Mouse (Mus musculus) central nervous system, embryonic 11.5 days (tissue): ENCODE results near the gene Fitm2. TPM values are rescaled to one million over a fixed set of nuclear protein-coding genes. Genes with fewer than 3 reads are reported as not detected.

Experiments
- polyA plus RNA-seq: library from polyadenylated mRNA; depleted of rRNA; stranded (reverse); fragments of >200 nt; gene quantifications from 2 replicates; pipeline ENCODE4 v1.2.3, GENCODE M21; 2012; rRNA removed

The Fitm2 gene
- 5.9 and 6.2 TPM in 2 replicates for polyA plus RNA-seq

DNA sequence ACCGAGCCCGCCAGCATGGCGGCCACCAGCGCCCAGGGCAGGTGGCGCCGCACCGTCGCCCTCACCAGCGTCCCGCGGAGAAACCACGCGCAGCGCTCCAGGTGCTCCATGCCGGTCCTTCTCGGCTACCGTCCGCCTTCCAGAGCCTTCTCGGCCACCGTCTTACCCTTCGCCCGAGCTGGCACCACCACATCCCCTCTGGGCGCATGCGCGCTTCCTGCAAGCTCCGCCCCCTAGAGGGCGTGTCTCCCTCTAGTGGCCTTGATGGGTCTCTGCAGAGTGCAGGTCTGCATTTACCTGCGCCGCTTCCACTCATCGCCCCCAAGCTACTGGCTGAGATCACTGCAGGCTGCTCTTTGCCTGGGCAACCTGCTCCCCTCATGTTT lies at the start of gene Fitm2:
Gene Fitm2 (minus strand): TSS at position 164 of the 386 bp plus-strand sequence.

DNA sequence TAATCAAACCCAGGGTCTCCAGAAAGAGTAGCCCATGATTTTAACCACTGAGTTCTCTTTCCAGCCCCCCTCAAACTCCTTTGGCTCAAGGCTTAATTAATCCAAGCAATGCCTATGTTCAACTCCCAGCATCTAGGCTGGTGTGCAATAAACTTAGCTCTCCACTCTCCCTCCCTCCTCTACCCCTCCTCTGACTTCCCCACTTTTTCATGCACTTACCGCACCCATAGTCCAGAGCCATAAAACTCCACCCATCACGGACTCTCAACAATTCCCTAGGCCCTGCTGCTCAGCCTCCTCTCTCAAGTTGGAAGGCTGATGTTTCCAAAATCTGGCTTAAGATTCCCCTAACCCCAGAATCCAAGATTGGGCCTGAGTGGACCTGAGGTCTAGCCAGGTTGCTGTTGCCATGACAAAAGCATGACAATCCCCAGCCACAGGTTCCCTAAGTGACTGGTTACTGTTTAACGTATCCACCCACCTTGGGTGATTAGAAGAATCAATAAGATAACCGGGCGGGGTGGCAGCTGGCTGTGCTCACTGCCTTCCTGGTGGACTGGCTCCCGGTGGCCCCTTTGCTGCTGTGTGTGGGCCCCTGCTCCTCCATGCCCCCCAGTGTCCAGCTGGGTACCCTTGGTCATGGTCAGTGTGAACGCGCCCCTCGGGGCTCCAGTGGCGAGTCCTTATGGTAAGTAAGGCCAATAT lies 34.0 kb upstream of the Fitm2 start, which contains the start of gene Hnf4a:
Gene Hnf4a (plus strand): TSS at position 509 of the 705 bp plus-strand sequence.

DNA sequence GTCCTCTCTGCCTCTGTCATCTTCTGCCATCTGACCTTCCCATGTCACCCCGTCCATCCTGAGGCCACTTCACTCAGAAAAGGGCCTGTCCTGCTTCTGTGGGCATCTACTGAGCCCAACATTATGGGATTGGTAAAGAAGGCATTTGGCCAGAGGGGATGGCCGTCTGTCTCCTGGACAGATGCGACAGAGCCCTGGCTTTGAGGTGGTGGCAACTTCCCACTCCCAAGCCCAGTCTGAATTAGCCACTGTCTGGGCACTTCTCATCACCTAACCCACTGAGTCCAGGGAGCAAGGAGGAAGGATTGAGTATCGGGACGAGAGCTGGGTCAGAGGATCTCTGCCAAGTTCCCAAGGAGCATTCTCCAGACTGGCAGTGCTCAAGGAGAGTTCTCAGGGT lies 19.6 kb upstream of the Fitm2 start, which contains the start of gene R3hdml:
Gene R3hdml (plus strand): TSS at position 301 of the 400 bp plus-strand sequence.

DNA sequence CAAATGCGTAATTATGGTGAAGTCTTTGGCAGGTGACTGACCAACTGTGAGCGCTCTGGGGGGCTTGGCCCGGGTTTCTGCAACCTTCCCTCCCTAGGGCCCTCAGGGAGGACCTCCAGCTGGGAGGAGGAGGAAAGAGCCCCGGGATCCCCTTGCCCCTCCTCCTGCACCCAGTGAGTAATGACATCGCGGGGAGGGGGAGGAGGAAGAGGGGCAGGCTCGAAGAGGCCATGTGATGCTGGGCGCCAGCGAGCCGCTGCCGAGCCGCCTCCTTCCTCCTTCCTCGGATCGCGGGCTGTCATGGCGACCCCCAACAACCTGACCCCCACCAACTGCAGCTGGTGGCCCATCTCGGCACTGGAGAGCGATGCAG lies 34.2 kb downstream of the Fitm2 start, which contains the start of gene Gdap1l1:
Gene Gdap1l1 (plus strand): TSS at position 231 of the 373 bp plus-strand sequence.

DNA sequence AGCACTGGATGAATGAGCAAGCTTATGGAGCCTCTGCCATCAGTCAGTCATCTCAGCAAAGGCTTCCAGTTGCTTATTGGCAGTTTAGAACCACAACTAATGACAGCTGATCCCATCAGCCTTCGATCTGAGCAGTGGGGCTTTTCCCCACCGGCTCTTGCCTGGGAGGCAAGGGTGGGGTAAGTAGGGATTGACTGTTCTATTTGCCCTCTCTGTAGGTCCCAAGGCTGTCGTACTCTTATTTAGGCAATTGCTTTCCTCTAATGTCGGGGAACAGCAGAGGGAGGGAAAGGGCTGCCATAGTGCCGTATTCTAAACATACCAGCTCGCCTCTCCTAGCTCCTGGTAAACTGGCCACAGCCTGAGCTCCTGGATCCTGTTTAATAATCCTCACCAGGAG lies 47.8 kb downstream of the Fitm2 start, which contains the start of gene Oser1:
Gene Oser1 (minus strand): TSS at position 101 of the 400 bp plus-strand sequence.

Other genes with a start within 250 kb of the Fitm2 start
- 1.7 and 3.6 TPM in 2 replicates for gene Jph2, start 74.6 kb downstream of the Fitm2 start, polyA plus RNA-seq
- gene Oser1, start 47.9 kb downstream of the Fitm2 start, polyA plus RNA-seq = 19.1 and 40.1 TPM in 2 replicates
- gene Gdap1l1, start 34.2 kb downstream of the Fitm2 start, polyA plus RNA-seq = 31.5 and 66.1 TPM in 2 replicates
- 0.09 TPM in 1 of 2 replicates, not detected in the other for gene R3hdml, start 19.7 kb upstream of the Fitm2 start, polyA plus RNA-seq
- gene Hnf4a, start 34.2 kb upstream of the Fitm2 start, polyA plus RNA-seq = 1.2 and 1.7 TPM in 2 replicates
- gene Ttpal, start 129.7 kb upstream of the Fitm2 start, polyA plus RNA-seq = 21.3 and 24.9 TPM in 2 replicates
- gene Serinc3, start 172.5 kb upstream of the Fitm2 start, polyA plus RNA-seq = 47.5 and 90.8 TPM in 2 replicates
- 76.3 and 88.1 TPM in 2 replicates for gene Pkig, start 185.8 kb upstream of the Fitm2 start, polyA plus RNA-seq